Mouse (Mus musculus) bone marrow, adult 2 months (tissue): Measurements from ENCODE around the gene Limd2. TPM values are rescaled to one million over a fixed set of nuclear protein-coding genes. Genes with fewer than 3 reads are reported as not detected.

Source experiments
- H3K27ac ChIP-seq: fragments of 200-500 bp; 2 replicates; pipeline ENCODE4 v1.5.1; 2012; ENCODE audit warnings: low read depth, mild to moderate bottlenecking, control low read depth, inconsistent platforms, low read length; ENCODE audit not compliant: control insufficient read depth, poor library complexity, insufficient read depth
- H3K4me1 ChIP-seq: fragments of 200-500 bp; 2 replicates; pipeline ENCODE4 v1.6.1; 2011; ENCODE audit warnings: low read length; ENCODE audit not compliant: control insufficient read depth, insufficient read depth
- H3K4me3 ChIP-seq: fragments of 200-500 bp; replicated peaks from 2 replicates; pipeline ENCODE3; 2011; ENCODE audit warnings: mild to moderate bottlenecking, low read depth, low read length, control low read depth; ENCODE audit not compliant: control insufficient read depth
- CTCF ChIP-seq: fragments of 200-500 bp; IDR thresholded peaks from 2 replicates; pipeline ENCODE4 v1.5.1; 2011; ENCODE audit warnings: low read length, control low read depth; ENCODE audit not compliant: control insufficient read depth, insufficient read depth
- POLR2A ChIP-seq: fragments of 200-500 bp; IDR thresholded peaks from 2 replicates; pipeline ENCODE4 v1.6.1; 2011; ENCODE audit warnings: low read depth, mild to moderate bottlenecking, control low read depth, low read length, borderline replicate concordance; ENCODE audit not compliant: control insufficient read depth
- WGBS: fragments of 180-500 bp; shearing (Covaris S2); methylation state at CpG from one replicate; pipeline ENCODE4 v1.1.7; 2018; 5-methylcytosine and 5-hydroxymethylcytosine counted together
- polyA plus RNA-seq: library from polyadenylated mRNA; stranded (reverse); fragments of >200 nt; gene quantifications from 2 replicates; pipeline ENCODE4 v1.2.4, GENCODE M21; 2011; ENCODE audit warnings: low replicate concordance; ENCODE audit not compliant: missing spikeins, insufficient read depth, insufficient read length

Gene Limd2
- polyA plus RNA-seq, 1 experiment = 98.2 TPM

GRCm38 (mm10) chr11:106163546-106163945 lies 2.9 kb upstream of the Limd2 start:
- Histone ChIP-seq H3K4me1 (peaks cover 9% of the 10 kb centered on the region), H3K4me3 (no peak overlapping the region), H3K27ac (peak overlapping the region; percentile 31; the same call in 1 of the 2 replicates)
- 57% methylated on average over 4 of the region's 4 CpGs for WGBS
- TF ChIP-seq CTCF (no peak), POLR2A (no peak)

DNA sequence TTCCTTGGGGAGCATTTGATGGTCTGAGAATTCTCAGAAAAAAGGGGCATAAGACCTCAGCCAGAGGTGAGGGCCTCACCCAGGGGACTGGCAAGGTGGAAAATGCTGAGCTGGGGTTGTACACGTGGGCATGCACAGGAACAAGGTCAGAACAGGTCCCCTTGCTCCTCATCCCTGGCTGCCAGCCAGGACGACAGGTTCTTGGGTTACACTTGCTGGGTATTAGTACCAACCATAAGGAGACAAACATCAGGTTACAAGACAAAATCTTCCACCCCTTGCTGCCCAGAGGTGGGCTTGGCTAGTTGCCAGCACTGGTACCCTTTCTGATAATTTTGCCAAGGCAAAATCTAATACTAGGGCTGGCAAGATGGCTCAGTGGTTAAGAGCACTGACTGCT lies 1.6 kb upstream of the Limd2 start:
- TF ChIP-seq POLR2A = no peak
- no peak for TF ChIP-seq CTCF
- WGBS = 75% methylated on average over 2 of the region's 2 CpGs
- Histone ChIP-seq H3K27ac (no peak overlapping the region), H3K4me3 (no peak overlapping the region), H3K4me1 (peaks cover 5% of the 10 kb centered on the region)

DNA sequence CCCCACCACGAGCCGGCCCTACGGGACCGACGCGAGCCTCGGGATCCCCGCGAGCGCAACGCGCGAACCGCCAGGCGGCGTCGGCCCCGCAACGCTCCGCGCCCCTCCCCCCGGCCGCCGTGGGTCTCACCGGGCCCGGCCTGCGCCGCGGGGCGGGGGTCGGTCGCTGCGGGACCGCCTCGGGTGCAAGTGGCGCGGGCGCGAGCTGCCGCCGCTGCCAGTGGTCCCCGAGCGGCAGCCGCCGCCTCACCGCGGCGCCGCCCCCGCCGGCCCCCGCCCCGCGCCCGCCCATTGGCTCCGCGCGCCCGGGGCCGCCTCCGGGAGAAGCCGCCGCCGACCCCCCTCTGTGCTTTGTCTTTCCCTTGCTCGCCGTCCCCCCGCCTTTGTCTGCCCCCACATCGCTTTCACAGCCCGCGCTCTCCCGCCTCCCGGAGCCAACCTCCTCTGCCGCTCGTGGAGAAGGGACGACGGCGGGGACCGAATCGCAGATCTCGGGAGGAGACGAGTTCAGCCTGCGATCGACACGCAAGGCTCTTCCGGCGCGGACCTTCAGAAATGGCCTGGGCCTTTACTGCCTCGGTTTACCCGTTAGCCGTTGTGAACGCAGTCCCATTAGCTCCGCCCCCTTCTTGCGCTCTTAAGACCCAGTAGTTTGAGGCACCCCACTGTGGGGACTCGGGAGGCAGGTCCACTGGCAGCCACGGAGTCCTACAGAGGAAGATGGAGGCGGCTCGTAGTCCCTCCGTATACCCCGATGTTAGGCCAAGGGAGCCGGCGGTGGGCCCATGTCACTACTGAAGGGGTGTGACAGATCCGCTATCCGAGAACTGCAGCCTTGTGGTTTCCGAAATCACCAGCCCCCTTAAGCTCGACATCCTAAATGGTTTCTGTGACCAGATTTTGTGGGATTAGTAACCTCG lies 479 bp downstream of the Limd2 start:
- peak overlapping the region; percentile 99 for H3K27ac ChIP-seq
- H3K4me1 ChIP-seq = peaks cover 6% of the 10 kb centered on the region
- peak overlapping the region; percentile 93 for H3K4me3 ChIP-seq

GRCm38 (mm10) chr11:106159216-106159920 lies 1.3 kb downstream of the Limd2 start:
- under 1% methylated on average over 25 of the region's 25 CpGs for WGBS
- TF ChIP-seq POLR2A (peak; percentile 66; the same call in 1 of the 2 replicates), CTCF (no peak)
- peak overlapping the region; percentile 93 for H3K4me3 ChIP-seq
- H3K27ac ChIP-seq = peak overlapping the region; percentile 99
- H3K4me1 ChIP-seq = peaks cover 6% of the 10 kb centered on the region

More for the DNA sequence above, 479 bp downstream of the Limd2 start:
- TF ChIP-seq POLR2A (peak; percentile 55; the same call in 1 of the 2 replicates), CTCF (no peak; the same call in 1 of the 2 replicates)
- WGBS = 2% methylated on average over 106 of the region's 106 CpGs

DNA sequence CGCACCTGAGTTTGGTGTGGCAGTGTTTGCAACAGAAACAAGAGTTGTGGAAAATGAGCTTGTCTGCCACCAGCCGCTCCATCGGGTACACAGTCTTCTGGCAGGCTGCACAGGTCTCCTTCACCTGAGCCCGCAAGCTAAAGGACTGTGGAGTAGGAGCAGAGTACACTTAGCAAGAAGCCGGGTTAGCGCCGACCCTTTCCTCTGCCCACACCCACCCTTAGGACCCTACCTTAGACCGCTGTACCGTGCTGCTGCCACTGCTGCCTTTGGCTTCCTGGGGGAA lies 1.8 kb downstream of the Limd2 start:
- TF ChIP-seq CTCF = no peak
- no peak for TF ChIP-seq POLR2A
- 4% methylated on average over 9 of the region's 9 CpGs for WGBS
- Histone ChIP-seq H3K27ac (peak overlapping the region; percentile 99), H3K4me1 (peaks cover 6% of the 10 kb centered on the region), H3K4me3 (peak overlapping the region; percentile 93)

DNA sequence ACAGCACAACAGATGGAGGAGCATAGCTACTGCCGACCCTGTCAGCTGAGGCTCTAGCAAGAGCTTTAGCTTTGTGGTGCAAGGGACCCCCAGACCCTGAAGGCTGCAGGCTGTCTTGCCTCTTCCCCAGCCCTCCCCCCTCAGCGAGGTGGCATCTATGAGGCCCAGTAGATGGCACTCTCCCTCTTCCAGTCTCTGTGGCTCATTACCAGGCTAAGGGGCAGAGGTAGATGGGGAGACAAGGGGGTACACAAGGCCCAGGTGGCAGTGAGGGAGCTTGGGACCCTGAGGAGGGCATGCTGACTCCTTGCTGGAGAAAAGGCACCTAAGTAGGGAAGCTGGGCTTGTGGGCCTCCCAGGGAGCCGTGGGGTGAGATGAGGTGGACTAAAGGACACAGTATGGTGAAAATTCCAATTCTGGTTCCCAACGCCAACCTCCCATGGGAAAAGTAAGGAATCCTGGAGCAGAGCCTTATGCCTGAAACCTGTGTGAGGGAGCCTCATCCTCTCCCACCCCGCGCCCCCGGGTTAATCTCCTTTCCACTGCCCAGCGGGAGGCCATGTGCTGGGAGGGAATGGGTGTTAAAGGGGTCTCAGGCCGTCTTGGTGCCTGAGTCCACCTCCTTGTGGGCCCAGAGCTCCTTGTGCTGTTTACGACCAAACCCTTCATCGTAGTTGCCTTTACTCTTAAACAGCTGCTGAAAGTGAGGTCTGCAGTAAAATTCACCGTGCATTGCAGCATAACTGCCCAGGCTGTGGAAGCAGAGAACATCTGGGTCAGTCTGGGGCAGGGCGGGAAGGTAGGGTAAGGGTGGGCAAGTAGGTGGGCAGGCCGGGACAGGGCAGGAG lies 2.4 kb downstream of the Limd2 start:
- peak overlapping the region; percentile 99 for H3K27ac ChIP-seq
- H3K4me1 ChIP-seq = peaks cover 6% of the 10 kb centered on the region
- 17% methylated on average over 14 of the region's 14 CpGs for WGBS
- TF ChIP-seq POLR2A = no peak
- TF ChIP-seq CTCF = peak; percentile 79
- peak overlapping the region; percentile 93 for H3K4me3 ChIP-seq

DNA sequence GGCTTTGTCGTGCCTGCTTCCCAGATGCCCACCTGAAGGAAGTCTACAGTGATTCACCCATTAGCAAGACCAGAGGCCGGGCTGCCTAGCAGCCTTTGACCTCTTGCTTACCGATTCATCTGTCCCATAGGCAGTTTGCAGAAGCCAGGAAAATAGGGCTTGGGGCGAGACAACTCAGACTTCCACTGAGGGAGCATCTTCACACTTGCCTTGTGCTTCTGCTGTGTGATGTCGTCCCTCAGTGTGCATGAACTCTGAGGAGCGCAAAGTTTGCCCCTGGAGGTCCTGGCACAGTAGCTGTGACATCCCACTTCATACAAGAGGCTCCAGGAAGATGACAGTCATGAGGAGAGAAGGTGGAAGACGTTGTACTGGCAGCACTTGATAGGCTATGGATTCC lies 3.5 kb downstream of the Limd2 start:
- Histone ChIP-seq H3K4me1 (peaks cover 6% of the 10 kb centered on the region), H3K27ac (no peak overlapping the region), H3K4me3 (peak overlapping the region; percentile 7)
- TF ChIP-seq CTCF = no peak
- TF ChIP-seq POLR2A = no peak
- WGBS = 76% methylated on average over 7 of the region's 7 CpGs

DNA sequence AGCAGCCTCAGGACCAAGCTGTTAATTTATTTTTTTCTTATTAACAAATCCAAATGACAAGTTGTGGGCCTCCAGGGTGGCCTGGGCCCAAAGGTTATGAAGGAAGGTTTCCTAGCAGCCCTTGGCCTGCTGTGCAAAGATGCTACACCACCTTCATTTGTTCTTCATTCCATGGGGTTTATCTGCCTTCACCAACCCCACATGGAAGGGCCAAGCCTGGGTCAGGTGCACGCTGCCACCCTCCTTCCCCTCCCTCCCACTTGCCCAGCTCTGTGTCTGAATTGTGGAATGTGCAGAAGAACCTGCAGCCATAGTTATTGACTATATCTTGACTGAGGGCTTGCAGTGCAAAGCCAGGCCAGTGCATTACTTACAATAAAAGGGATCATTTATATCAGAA lies 4.4 kb downstream of the Limd2 start:
- 0 out of 2 replicates have a peak, but pooled peaks have one; percentile 13 for TF ChIP-seq POLR2A
- TF ChIP-seq CTCF = no peak
- 66% methylated on average over 1 of the region's 1 CpGs for WGBS
- Histone ChIP-seq H3K4me3 (no peak overlapping the region), H3K4me1 (peaks cover 6% of the 10 kb centered on the region), H3K27ac (no peak overlapping the region; the same call in 1 of the 2 replicates)
